Mouse (Mus musculus) adrenal gland, adult (tissue): Measurements from ENCODE around the gene Ift122.

Experiments
- DNase-seq, 2 experiments: peaks; one replicate each; pipeline ENCODE4 v3.0.0; 2022 to 2023; ENCODE audit warnings: low spot score in 1 of 2; ENCODE audit not compliant: inconsistent age in 2 of 2

Ift122 gene

GRCm38 (mm10) chr6:115975606-115976005, 122.3 kb downstream of the Ift122 start:
- DNase-seq: peak; percentile 84 to 94
